Mouse (Mus musculus) myocyte (in vitro differentiated cells): ENCODE data around the gene Card6.

Source experiments
- CEBPB ChIP-seq: IDR thresholded peaks from 2 replicates; pipeline ENCODE4 v1.6.1; 2011; ENCODE audit warnings: mild to moderate bottlenecking, moderate library complexity; ENCODE audit not compliant: poor library complexity, insufficient read depth, severe bottlenecking
- E2F4 ChIP-seq: IDR thresholded peaks from one replicate; pipeline ENCODE4 v1.6.1; 2011; ENCODE audit warnings: mild to moderate bottlenecking, control low read depth, moderate library complexity; ENCODE audit not compliant: insufficient read depth
- MAX ChIP-seq: IDR thresholded peaks from one replicate; pipeline ENCODE4 v1.6.1; 2011; ENCODE audit warnings: low read depth, mild to moderate bottlenecking, control low read depth
- MYOD1 ChIP-seq, 3 experiments: IDR thresholded peaks; one replicate each; pipeline ENCODE4 v1.6.1; 2011; ENCODE audit warnings: control low read depth in 2 of 3, low read depth in 2 of 3, mild to moderate bottlenecking in 2 of 3, moderate library complexity in 1 of 3; ENCODE audit not compliant: insufficient read length in 2 of 3, control insufficient read depth in 1 of 3
- MYOG ChIP-seq, 3 experiments: IDR thresholded peaks; one replicate each; pipeline ENCODE4 v1.6.1; 2011; ENCODE audit warnings: control low read depth in 2 of 3, low read depth in 2 of 3, mild to moderate bottlenecking in 2 of 3; ENCODE audit not compliant: insufficient read length in 2 of 3, control insufficient read depth in 1 of 3, insufficient read depth in 1 of 3
- POLR2A ChIP-seq: IDR thresholded peaks from one replicate; pipeline ENCODE4 v1.6.1; 2011; ENCODE audit warnings: low read depth, mild to moderate bottlenecking, control low read depth, moderate library complexity; ENCODE audit not compliant: insufficient read length
- POLR2AphosphoS2 ChIP-seq: IDR thresholded peaks from one replicate; pipeline ENCODE4 v1.6.1; 2011; ENCODE audit warnings: low read depth, control low read depth; ENCODE audit not compliant: insufficient read length
- REST ChIP-seq: IDR thresholded peaks from one replicate; pipeline ENCODE4 v1.6.1; 2011; ENCODE audit warnings: mild to moderate bottlenecking, control low read depth, moderate library complexity; ENCODE audit not compliant: insufficient read depth, insufficient read length
- SRF ChIP-seq: IDR thresholded peaks from one replicate; pipeline ENCODE4 v1.6.1; 2011; ENCODE audit warnings: low read depth; ENCODE audit not compliant: control insufficient read depth, insufficient read length
- TCF12 ChIP-seq: IDR thresholded peaks from one replicate; pipeline ENCODE4 v1.6.1; 2011; ENCODE audit warnings: mild to moderate bottlenecking, control low read depth; ENCODE audit not compliant: poor library complexity, insufficient read depth, severe bottlenecking
- TCF3 ChIP-seq: IDR thresholded peaks from one replicate; pipeline ENCODE4 v1.6.1; 2011; ENCODE audit warnings: low read depth, control low read depth; ENCODE audit not compliant: insufficient read length
- USF1 ChIP-seq: IDR thresholded peaks from one replicate; pipeline ENCODE4 v1.6.1; 2011; ENCODE audit warnings: low read depth, mild to moderate bottlenecking, control low read depth, moderate library complexity

DNA sequence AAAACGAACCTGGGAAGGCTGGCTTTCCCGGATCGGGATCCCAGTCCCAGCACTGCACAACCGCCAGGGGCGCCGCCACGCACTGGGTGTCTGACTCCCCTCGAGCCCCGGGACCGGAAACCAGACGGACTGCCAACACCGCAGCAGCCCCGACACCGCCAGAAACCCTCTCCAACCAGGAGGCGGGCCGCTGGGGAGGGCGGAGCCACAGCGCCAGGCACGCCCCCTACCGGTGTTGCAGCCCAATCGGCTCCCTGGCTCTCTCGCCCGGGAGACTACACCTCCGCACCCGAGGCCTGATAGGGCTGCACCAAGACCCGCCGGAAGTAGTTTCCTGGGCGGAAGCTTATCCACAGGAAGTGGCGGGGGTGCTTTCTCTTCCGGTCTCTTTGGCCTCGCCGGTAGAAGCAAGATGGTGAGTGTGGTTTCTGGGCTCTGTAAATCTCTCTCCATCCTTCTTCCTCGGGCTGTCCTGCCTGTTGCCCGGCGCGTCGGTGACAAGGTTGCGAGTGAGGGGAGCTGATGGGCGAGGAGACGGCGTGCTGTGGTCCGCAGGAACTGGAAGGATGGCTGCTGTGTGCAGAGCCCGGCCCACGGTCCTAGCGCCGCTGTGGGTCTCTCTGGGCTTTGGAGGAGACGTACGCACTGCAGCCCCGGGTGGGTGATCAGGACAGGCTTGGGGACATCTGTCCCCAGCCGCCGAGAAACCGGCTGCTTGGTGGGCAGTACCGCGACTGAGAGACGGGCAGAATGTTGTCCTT lies 8.1 kb upstream of the Card6 start, which contains the start of gene Rpl37:
- TF ChIP-seq TCF12 (no peak), MAX (peak; percentile 4), MYOD1 (IDR thresholded peaks at IDR 0.05; ENCODE audit: control insufficient read depth in 1 of 3, insufficient read length in 2 of 3, low read depth in 2 of 3) (no peak), USF1 (peak; percentile 0), POLR2AphosphoS2 (peak; percentile 96), POLR2A (peak; percentile 88), CEBPB (no peak), MYOG (IDR thresholded peaks at IDR 0.05; ENCODE audit: control insufficient read depth in 1 of 3, insufficient read depth in 1 of 3, insufficient read length in 2 of 3, low read depth in 2 of 3) (peak in 2 of 3 experiments; percentile 17 to 65), SRF (peak; percentile 73), E2F4 (no peak), TCF3 (no peak), REST (peak; percentile 18)
